Mouse (Mus musculus) myocyte (in vitro differentiated cells): ENCODE results near the gene Ldhd.

Experiments used
- CEBPB ChIP-seq: IDR thresholded peaks from 2 replicates; pipeline ENCODE4 v1.6.1; 2011; ENCODE audit warnings: mild to moderate bottlenecking, moderate library complexity; ENCODE audit not compliant: poor library complexity, insufficient read depth, severe bottlenecking
- E2F4 ChIP-seq: IDR thresholded peaks from one replicate; pipeline ENCODE4 v1.6.1; 2011; ENCODE audit warnings: mild to moderate bottlenecking, control low read depth, moderate library complexity; ENCODE audit not compliant: insufficient read depth
- MAX ChIP-seq: IDR thresholded peaks from one replicate; pipeline ENCODE4 v1.6.1; 2011; ENCODE audit warnings: low read depth, mild to moderate bottlenecking, control low read depth
- MYOD1 ChIP-seq, 3 experiments: IDR thresholded peaks; one replicate each; pipeline ENCODE4 v1.6.1; 2011; ENCODE audit warnings: control low read depth in 2 of 3, low read depth in 2 of 3, mild to moderate bottlenecking in 2 of 3, moderate library complexity in 1 of 3; ENCODE audit not compliant: insufficient read length in 2 of 3, control insufficient read depth in 1 of 3
- MYOG ChIP-seq, 3 experiments: IDR thresholded peaks; one replicate each; pipeline ENCODE4 v1.6.1; 2011; ENCODE audit warnings: control low read depth in 2 of 3, low read depth in 2 of 3, mild to moderate bottlenecking in 2 of 3; ENCODE audit not compliant: insufficient read length in 2 of 3, control insufficient read depth in 1 of 3, insufficient read depth in 1 of 3
- POLR2A ChIP-seq: IDR thresholded peaks from one replicate; pipeline ENCODE4 v1.6.1; 2011; ENCODE audit warnings: low read depth, mild to moderate bottlenecking, control low read depth, moderate library complexity; ENCODE audit not compliant: insufficient read length
- POLR2AphosphoS2 ChIP-seq: IDR thresholded peaks from one replicate; pipeline ENCODE4 v1.6.1; 2011; ENCODE audit warnings: low read depth, control low read depth; ENCODE audit not compliant: insufficient read length
- REST ChIP-seq: IDR thresholded peaks from one replicate; pipeline ENCODE4 v1.6.1; 2011; ENCODE audit warnings: mild to moderate bottlenecking, control low read depth, moderate library complexity; ENCODE audit not compliant: insufficient read depth, insufficient read length
- SRF ChIP-seq: IDR thresholded peaks from one replicate; pipeline ENCODE4 v1.6.1; 2011; ENCODE audit warnings: low read depth; ENCODE audit not compliant: control insufficient read depth, insufficient read length
- TCF12 ChIP-seq: IDR thresholded peaks from one replicate; pipeline ENCODE4 v1.6.1; 2011; ENCODE audit warnings: mild to moderate bottlenecking, control low read depth; ENCODE audit not compliant: poor library complexity, insufficient read depth, severe bottlenecking
- TCF3 ChIP-seq: IDR thresholded peaks from one replicate; pipeline ENCODE4 v1.6.1; 2011; ENCODE audit warnings: low read depth, control low read depth; ENCODE audit not compliant: insufficient read length
- USF1 ChIP-seq: IDR thresholded peaks from one replicate; pipeline ENCODE4 v1.6.1; 2011; ENCODE audit warnings: low read depth, mild to moderate bottlenecking, control low read depth, moderate library complexity

DNA sequence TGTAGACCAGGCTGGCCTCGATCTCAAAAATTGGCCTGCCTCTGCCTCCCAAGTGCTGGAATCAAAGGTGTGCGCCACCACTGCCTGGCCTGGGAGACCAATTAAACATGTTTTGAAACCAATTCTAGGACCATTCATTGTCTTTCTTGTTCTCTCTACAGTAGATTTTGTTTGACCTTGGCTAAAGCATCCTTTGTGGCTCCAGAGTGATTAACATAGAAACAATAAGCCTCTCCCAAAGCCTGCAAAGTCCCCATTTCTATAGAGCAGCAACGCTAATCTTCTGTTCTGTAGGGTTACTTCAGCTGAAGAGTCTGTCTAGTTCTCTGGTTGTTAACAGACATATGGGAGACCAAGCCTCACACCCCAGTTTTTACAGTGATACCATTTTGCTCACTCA lies 20.5 kb upstream of the Ldhd start:
- TF ChIP-seq MYOG (IDR thresholded peaks at IDR 0.05; ENCODE audit: control insufficient read depth in 1 of 3, insufficient read depth in 1 of 3, insufficient read length in 2 of 3, low read depth in 2 of 3) (no peak), MYOD1 (IDR thresholded peaks at IDR 0.05; ENCODE audit: control insufficient read depth in 1 of 3, insufficient read length in 2 of 3, low read depth in 2 of 3) (no peak), POLR2A (no peak), TCF3 (no peak), TCF12 (no peak), MAX (no peak), E2F4 (no peak), POLR2AphosphoS2 (no peak), USF1 (no peak), CEBPB (no peak), SRF (no peak), REST (no peak)
